Mouse (Mus musculus): ENCODE data around the gene Olfr608.
"Not testable (repeated sequence)": the region's sequence is repeated elsewhere in the genome, so short reads cannot be mapped to it uniquely, and the experiment has no call there.

The Olfr608 gene

GRCm38 (mm10) chr7:103469577-103469976, at the start of gene Olfr608:
TSS of gene Olfr608 (plus strand) at chr7:103469877.
- no peak for DNase-seq (ENCODE audit: low spot score in 2 of 2)

GRCm38 (mm10) chr7:103445339-103445738, 24.3 kb upstream of the Olfr608 start, which contains the start of gene Olfr605:
TSS of gene Olfr605 (minus strand) at chr7:103445439.
- no peak for DNase-seq (ENCODE audit: low spot score in 2 of 2)

- DNase-seq (ENCODE audit: low spot score in 2 of 2), result no peak
These were observed 20.9 kb upstream of the Olfr608 start, which contains the start of gene Olfr606 for GRCm38 (mm10) chr7:103448746-103449145. TSS of gene Olfr606 (plus strand) at chr7:103449046.

- DNase-seq (ENCODE audit: low spot score in 2 of 2), result no peak
These were observed 9.1 kb upstream of the Olfr608 start for GRCm38 (mm10) chr7:103460590-103460989.

- DNase-seq (ENCODE audit: low spot score in 2 of 2), result not testable (repeated sequence)
These were observed 7.4 kb downstream of the Olfr608 start for GRCm38 (mm10) chr7:103477106-103477505.

- no peak for DNase-seq (ENCODE audit: low spot score in 2 of 2)
These were observed 28.3 kb downstream of the Olfr608 start, which contains the start of gene Olfr609 for GRCm38 (mm10) chr7:103497962-103498361. TSS of gene Olfr609 (minus strand) at chr7:103498062.

- no peak for DNase-seq (ENCODE audit: low spot score in 2 of 2)
These were observed 42.3 kb downstream of the Olfr608 start, which contains the start of gene Olfr610 for GRCm38 (mm10) chr7:103512022-103512421. TSS of gene Olfr610 (minus strand) at chr7:103512122.

GRCm38 (mm10) chr7:103520746-103521145, 51.1 kb downstream of the Olfr608 start, which contains the start of gene Olfr611:
TSS of gene Olfr611 (minus strand) at chr7:103520846.
- not testable (repeated sequence) for DNase-seq (ENCODE audit: low spot score in 2 of 2)

Data from urinary bladder, postnatal 4 days (tissue).